Mouse (Mus musculus) CD8-positive naive resting alpha-beta T cell, adult 2 months (primary cell): ENCODE results near the gene Phkb.
"Not testable (repeated sequence)": the region's sequence is repeated elsewhere in the genome, so short reads cannot be mapped to it uniquely, and the experiment has no call there.

Source experiments
- DNase-seq, 2 experiments: peaks; one replicate each; pipeline ENCODE4 v3.0.0; 2022; ENCODE audit warnings: low read depth in 2 of 2, low spot score in 2 of 2

Gene Phkb

GRCm38 (mm10) chr8:85840657-85841488 is at the start of gene Phkb, which contains the start of gene Itfg1:
TSS of gene Phkb (plus strand) at chr8:85840959.
TSS of gene Itfg1 (minus strand) at chr8:85840921.
- DNase-seq: peak; percentile 74 to 87

- not testable (repeated sequence) for DNase-seq
These were observed 44.4 kb upstream of the Phkb start for GRCm38 (mm10) chr8:85796392-85796791.

GRCm38 (mm10) chr8:85800164-85800563 is 40.6 kb upstream of the Phkb start:
- DNase-seq: no peak

- no peak for DNase-seq
These were observed 39.4 kb upstream of the Phkb start for GRCm38 (mm10) chr8:85801408-85801807.

- no peak for DNase-seq
These were observed 27.1 kb upstream of the Phkb start for GRCm38 (mm10) chr8:85813621-85814020.

- DNase-seq: no peak
These were observed 673 bp upstream of the Phkb start for GRCm38 (mm10) chr8:85839916-85840656.

GRCm38 (mm10) chr8:85841489-85841795 is 683 bp downstream of the Phkb start:
- DNase-seq: no peak

- no peak for DNase-seq
These were observed 5.1 kb downstream of the Phkb start for GRCm38 (mm10) chr8:85845887-85846286.

- DNase-seq: no peak
These were observed 13.7 kb downstream of the Phkb start for GRCm38 (mm10) chr8:85854220-85855123.

- DNase-seq: not testable (repeated sequence)
These were observed 16.6 kb downstream of the Phkb start for GRCm38 (mm10) chr8:85857227-85857896.

GRCm38 (mm10) chr8:85860612-85861011 is 19.9 kb downstream of the Phkb start:
- no peak for DNase-seq

- no peak for DNase-seq
These were observed 21.6 kb downstream of the Phkb start for GRCm38 (mm10) chr8:85862381-85862780.

- no peak for DNase-seq
These were observed 30.9 kb downstream of the Phkb start for GRCm38 (mm10) chr8:85871660-85872059.

- no peak for DNase-seq
These were observed 37.2 kb downstream of the Phkb start for GRCm38 (mm10) chr8:85877976-85878375.

GRCm38 (mm10) chr8:85879624-85880023 is 38.9 kb downstream of the Phkb start:
- no peak for DNase-seq

GRCm38 (mm10) chr8:85884811-85885210 is 44.1 kb downstream of the Phkb start:
- DNase-seq: no peak

GRCm38 (mm10) chr8:85897636-85898035 is 56.9 kb downstream of the Phkb start:
- no peak for DNase-seq

GRCm38 (mm10) chr8:85924991-85925390 is 84.2 kb downstream of the Phkb start:
- DNase-seq: no peak

GRCm38 (mm10) chr8:85925574-85925973 is 84.8 kb downstream of the Phkb start:
- DNase-seq: no peak

- no peak for DNase-seq
These were observed 85.3 kb downstream of the Phkb start for GRCm38 (mm10) chr8:85926107-85926506.

GRCm38 (mm10) chr8:85936148-85936547 is 95.4 kb downstream of the Phkb start:
- DNase-seq: no peak
